Mouse (Mus musculus): ENCODE results near the gene Mfap4. TPM values are rescaled to one million over a fixed set of nuclear protein-coding genes. Genes with fewer than 3 reads are reported as not detected.

Gene Mfap4
- polyA plus RNA-seq, 1 experiment from 2014 or later = 125 TPM

DNA sequence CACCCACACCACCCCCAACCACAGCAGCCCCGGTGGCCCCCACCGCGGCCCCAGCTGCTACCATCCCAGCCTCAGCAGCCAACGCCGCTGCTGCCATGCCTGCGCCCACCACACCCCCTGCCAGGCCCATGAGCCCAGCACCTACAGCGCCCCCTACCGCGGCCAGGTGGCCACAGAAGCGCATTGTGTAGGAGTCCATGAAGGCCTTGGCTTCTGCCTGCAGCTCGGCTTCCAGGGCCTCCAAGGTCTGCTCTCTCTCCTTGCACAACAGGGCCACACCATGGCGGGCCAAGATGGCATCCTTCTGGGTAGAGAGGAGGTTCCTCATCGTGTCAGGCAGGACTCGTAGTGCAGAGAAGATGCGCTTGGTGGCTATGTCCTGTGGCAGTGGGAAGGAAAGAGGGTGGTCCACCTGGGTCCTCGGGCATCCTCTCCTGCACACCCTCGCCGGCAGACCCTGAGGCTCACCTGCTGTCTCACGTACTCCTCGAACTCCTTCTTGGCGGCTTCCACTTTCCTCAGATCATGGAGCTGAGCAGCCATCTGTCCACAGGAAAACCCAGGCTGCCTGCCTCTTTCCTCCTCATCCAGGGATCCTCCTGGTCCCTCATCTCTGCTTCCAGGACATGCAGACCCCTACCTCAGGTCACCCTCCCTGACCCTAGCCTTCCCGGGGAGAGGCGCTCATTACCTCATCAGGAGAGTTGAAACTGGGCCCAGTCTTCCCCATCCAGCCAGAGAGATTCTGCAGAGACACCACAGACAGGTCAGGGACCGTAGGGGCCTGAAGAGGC is 35.5 kb upstream of the Mfap4 start:
- H3K4me1 ChIP-seq (ENCODE audit: control insufficient read depth, insufficient read depth, low read length) = peaks cover 7% of the 10 kb centered on the region; the same call in 1 of the 2 replicates
- H3K27ac ChIP-seq (ENCODE audit: low read length) = no peak overlapping the region; the same call in 1 of the 2 replicates
- H3K4me2 ChIP-seq (ENCODE audit: low read depth, low read length) = no peak overlapping the region
- H3K4me3 ChIP-seq (ENCODE audit: low read length) = no peak overlapping the region
- ATAC-seq (replicated peaks; ENCODE audit: extremely low read depth, insufficient read depth, low FRiP score) = no peak
- WGBS = 66% methylated on average over 24 of the region's 24 CpGs
- H3K9me3 ChIP-seq (replicated peaks; ENCODE audit: control insufficient read depth, low read length) = no peaks in the 10 kb centered on the region
- peaks cover 10% of the 10 kb centered on the region for H3K27me3 ChIP-seq (ENCODE audit: control insufficient read depth, insufficient read depth, low read length)
- H3K9ac ChIP-seq (ENCODE audit: low read length) = no peak overlapping the region
- no peaks in the 10 kb centered on the region for H3K36me3 ChIP-seq (ENCODE audit: control insufficient read depth, insufficient read depth)

DNA sequence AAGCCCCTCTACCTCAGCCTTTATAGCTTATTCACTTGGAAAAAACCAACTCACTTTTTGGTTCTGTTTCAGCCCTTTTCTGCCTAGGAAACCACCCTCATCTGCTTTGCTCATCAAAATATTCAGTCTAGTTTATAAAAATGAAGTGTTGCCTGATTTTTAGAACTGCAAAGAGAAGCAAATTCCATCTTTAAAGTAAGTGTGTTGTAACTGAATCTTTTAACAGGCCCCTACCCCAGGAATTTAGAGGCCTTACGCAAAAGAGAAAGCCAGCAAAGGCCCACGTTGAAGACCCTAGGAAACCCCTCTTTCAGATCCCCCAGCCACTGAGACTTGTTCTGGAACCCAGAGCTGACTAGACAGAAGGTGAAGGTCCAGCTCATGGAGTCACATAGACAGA is 21.2 kb upstream of the Mfap4 start:
- Histone ChIP-seq H3K4me3 (ENCODE audit: low read length) (no peak overlapping the region), H3K4me2 (ENCODE audit: low read depth, low read length) (no peak overlapping the region), H3K27me3 (ENCODE audit: control insufficient read depth, insufficient read depth, low read length) (no peaks in the 10 kb centered on the region), H3K4me1 (ENCODE audit: control insufficient read depth, insufficient read depth, low read length) (no peaks in the 10 kb centered on the region), H3K9ac (ENCODE audit: low read length) (no peak overlapping the region), H3K9me3 (replicated peaks; ENCODE audit: control insufficient read depth, low read length) (no peaks in the 10 kb centered on the region), H3K27ac (ENCODE audit: low read length) (no peak overlapping the region), H3K36me3 (ENCODE audit: control insufficient read depth, insufficient read depth) (no peaks in the 10 kb centered on the region)
- 62% methylated on average over 2 of the region's 2 CpGs for WGBS
- no peak for ATAC-seq (replicated peaks; ENCODE audit: extremely low read depth, insufficient read depth, low FRiP score)

DNA sequence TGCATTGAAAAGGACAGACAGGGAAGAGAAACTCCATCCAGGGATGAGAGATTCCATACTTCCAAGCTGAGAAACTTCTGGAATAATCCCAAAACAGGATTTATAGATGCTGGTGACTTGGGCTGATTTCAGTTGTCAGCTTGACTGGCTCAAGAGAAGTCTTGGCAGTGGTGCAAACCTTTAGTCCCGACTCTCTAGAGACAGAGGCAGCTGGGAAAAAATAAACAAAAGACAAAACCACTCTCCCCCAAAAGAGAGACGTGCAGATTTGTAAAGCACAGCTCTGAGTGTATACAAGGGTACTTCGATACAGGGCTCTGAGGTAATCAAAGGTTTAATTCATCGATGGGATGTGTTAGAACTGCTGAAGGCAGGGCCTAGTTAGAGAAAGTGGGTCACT is 19.8 kb upstream of the Mfap4 start:
- Histone ChIP-seq H3K9me3 (replicated peaks; ENCODE audit: control insufficient read depth, low read length) (no peaks in the 10 kb centered on the region), H3K27ac (ENCODE audit: low read length) (no peak overlapping the region), H3K36me3 (ENCODE audit: control insufficient read depth, insufficient read depth) (no peaks in the 10 kb centered on the region), H3K4me1 (ENCODE audit: control insufficient read depth, insufficient read depth, low read length) (no peaks in the 10 kb centered on the region), H3K4me2 (ENCODE audit: low read depth, low read length) (no peak overlapping the region), H3K27me3 (ENCODE audit: control insufficient read depth, insufficient read depth, low read length) (no peaks in the 10 kb centered on the region), H3K9ac (ENCODE audit: low read length) (no peak overlapping the region), H3K4me3 (ENCODE audit: low read length) (no peak overlapping the region)
- WGBS = 45% methylated on average over 4 of the region's 4 CpGs
- no peak for ATAC-seq (replicated peaks; ENCODE audit: extremely low read depth, insufficient read depth, low FRiP score)

DNA sequence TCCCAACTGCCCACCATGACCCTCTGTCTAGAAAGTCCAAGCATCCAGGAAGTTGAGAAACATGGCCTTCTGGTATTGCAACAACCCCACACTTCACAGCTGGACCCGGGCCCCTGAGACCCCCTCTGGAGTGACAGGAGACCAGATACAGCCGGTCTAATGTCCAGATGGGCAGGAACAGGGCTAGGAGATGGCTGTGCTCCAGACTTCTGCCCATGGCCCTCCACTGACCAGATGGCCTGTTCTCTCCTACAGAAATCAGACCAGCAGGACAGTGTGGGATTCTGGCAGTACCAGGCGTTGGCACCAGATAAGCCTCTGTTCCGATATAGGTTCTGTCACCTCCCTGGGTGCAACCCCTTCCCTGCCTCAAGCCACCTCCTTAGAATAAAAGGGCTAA is 16.7 kb upstream of the Mfap4 start:
- WGBS = 77% methylated on average over 4 of the region's 4 CpGs
- Histone ChIP-seq H3K4me1 (ENCODE audit: control insufficient read depth, insufficient read depth, low read length) (no peaks in the 10 kb centered on the region), H3K27me3 (ENCODE audit: control insufficient read depth, insufficient read depth, low read length) (no peaks in the 10 kb centered on the region), H3K27ac (ENCODE audit: low read length) (no peak overlapping the region), H3K9ac (ENCODE audit: low read length) (no peak overlapping the region), H3K4me2 (ENCODE audit: low read depth, low read length) (no peak overlapping the region), H3K9me3 (replicated peaks; ENCODE audit: control insufficient read depth, low read length) (no peaks in the 10 kb centered on the region), H3K4me3 (ENCODE audit: low read length) (no peak overlapping the region), H3K36me3 (ENCODE audit: control insufficient read depth, insufficient read depth) (no peaks in the 10 kb centered on the region)
- ATAC-seq (replicated peaks; ENCODE audit: extremely low read depth, insufficient read depth, low FRiP score) = no peak

DNA sequence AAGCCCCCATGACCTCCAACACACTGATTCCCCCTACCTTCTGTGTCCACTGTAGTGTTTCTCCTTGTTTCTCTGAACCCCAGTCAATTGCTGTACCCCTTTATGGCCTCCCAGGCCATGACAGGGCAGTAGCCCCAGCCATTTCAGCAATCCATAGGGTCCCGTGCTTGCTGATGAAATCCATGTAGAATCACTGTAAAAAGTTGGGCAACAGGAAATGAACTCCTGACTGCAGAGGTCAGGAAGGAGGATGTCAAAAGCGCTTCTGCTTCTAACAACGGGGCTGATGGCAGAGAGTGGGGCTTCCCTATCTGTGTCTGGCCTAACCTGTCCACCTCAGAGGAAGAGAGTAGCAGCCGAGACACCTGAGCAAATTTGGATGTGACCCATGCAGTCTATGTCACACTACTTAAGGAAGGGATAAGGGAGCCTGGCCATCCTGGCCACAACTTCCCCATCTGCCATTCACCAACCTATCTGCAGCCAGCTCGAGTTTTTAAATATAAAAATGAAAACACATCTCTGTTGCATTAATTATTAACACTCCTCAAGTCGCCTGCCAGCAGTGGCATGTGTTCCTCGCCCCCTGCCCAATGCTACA is 15.8 kb upstream of the Mfap4 start:
- Histone ChIP-seq H3K36me3 (ENCODE audit: control insufficient read depth, insufficient read depth) (no peaks in the 10 kb centered on the region), H3K4me3 (ENCODE audit: low read length) (no peak overlapping the region), H3K27ac (ENCODE audit: low read length) (no peak overlapping the region), H3K9me3 (replicated peaks; ENCODE audit: control insufficient read depth, low read length) (no peaks in the 10 kb centered on the region), H3K4me2 (ENCODE audit: low read depth, low read length) (no peak overlapping the region), H3K4me1 (ENCODE audit: control insufficient read depth, insufficient read depth, low read length) (no peaks in the 10 kb centered on the region), H3K9ac (ENCODE audit: low read length) (no peak overlapping the region), H3K27me3 (ENCODE audit: control insufficient read depth, insufficient read depth, low read length) (no peaks in the 10 kb centered on the region)
- WGBS = 60% methylated on average over 7 of the region's 7 CpGs
- no peak for ATAC-seq (replicated peaks; ENCODE audit: extremely low read depth, insufficient read depth, low FRiP score)

DNA sequence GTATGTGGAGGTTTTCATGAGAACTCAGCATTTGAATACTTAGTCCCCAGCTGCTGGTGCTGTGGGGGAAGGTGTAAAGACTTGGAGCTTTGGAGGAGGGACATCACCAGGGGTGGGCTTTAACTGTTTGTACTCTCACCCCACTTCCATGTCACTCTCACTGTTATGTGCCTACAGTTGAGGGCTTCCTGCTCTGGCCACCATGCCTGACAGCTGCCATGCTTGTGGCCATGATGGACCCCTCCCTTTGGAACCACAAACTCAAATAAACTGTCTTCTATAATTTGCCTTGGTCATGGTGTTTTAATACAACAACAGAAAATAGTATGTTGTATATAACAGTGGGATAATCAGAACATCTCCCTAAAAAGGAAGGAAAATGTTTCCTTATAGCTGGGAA is 14.4 kb upstream of the Mfap4 start:
- Histone ChIP-seq H3K4me1 (ENCODE audit: control insufficient read depth, insufficient read depth, low read length) (no peaks in the 10 kb centered on the region), H3K9me3 (replicated peaks; ENCODE audit: control insufficient read depth, low read length) (no peaks in the 10 kb centered on the region), H3K4me3 (ENCODE audit: low read length) (no peak overlapping the region), H3K4me2 (ENCODE audit: low read depth, low read length) (no peak overlapping the region), H3K36me3 (ENCODE audit: control insufficient read depth, insufficient read depth) (no peaks in the 10 kb centered on the region), H3K27me3 (ENCODE audit: control insufficient read depth, insufficient read depth, low read length) (no peaks in the 10 kb centered on the region), H3K9ac (ENCODE audit: low read length) (no peak overlapping the region), H3K27ac (ENCODE audit: low read length) (no peak overlapping the region)
- no peak for ATAC-seq (replicated peaks; ENCODE audit: extremely low read depth, insufficient read depth, low FRiP score)

DNA sequence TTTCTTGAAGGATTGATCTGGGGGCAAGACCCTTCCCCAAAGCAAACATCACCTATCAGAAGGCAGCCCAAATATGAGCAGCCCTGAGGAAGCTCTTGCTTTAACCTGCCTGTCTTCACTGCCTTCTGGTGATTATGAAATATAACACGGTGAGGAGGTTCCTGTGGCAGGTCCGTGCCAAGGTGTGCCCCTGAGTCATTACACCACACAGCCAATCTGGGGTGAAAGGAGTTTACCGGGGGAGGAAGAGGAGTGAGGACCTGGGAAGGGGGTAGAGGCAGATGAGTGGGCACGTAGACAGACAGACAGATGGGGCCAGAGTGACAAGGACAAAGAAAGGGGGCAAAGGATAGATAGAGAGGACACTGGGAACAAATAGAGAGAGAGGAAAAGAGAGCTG is 11.6 kb upstream of the Mfap4 start:
- Histone ChIP-seq H3K27me3 (ENCODE audit: control insufficient read depth, insufficient read depth, low read length) (no peaks in the 10 kb centered on the region), H3K9me3 (replicated peaks; ENCODE audit: control insufficient read depth, low read length) (no peaks in the 10 kb centered on the region), H3K27ac (ENCODE audit: low read length) (no peak overlapping the region), H3K4me1 (ENCODE audit: control insufficient read depth, insufficient read depth, low read length) (no peaks in the 10 kb centered on the region), H3K36me3 (ENCODE audit: control insufficient read depth, insufficient read depth) (no peaks in the 10 kb centered on the region), H3K4me2 (ENCODE audit: low read depth, low read length) (no peak overlapping the region), H3K4me3 (ENCODE audit: low read length) (no peak overlapping the region), H3K9ac (ENCODE audit: low read length) (no peak overlapping the region)
- 64% methylated on average over 4 of the region's 4 CpGs for WGBS
- no peak for ATAC-seq (replicated peaks; ENCODE audit: extremely low read depth, insufficient read depth, low FRiP score)

DNA sequence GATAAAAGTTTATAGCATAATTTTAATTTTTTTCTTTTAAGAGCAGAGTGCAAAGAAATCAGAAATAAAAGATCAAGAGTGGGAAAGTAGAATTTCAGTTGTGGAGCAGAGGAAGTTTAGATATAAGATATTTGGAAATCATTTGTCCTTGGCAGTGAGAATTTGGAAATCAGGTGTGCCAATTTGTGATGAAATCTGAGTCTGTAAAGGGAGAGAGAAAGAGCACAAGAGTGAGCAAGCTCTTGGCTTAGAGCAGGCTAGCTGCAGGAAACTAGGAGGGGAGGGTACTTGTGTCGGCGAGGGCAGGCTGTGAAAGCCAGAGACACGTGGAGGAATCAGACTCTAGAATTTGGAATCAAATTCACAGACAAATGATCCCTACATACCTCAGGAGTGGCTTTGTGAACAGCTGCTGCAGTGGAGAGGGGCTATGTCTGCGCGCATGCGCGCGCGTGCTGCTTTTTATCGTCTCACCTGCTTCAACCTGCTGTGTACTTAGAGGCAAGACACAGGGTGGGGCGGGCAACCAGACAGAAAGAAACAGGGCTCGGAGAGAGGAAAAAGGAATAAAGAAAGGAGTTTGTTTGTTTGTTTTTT is 8.3 kb upstream of the Mfap4 start:
- no peak for ATAC-seq (replicated peaks; ENCODE audit: extremely low read depth, insufficient read depth, low FRiP score)
- no peaks in the 10 kb centered on the region for H3K4me1 ChIP-seq (ENCODE audit: control insufficient read depth, insufficient read depth, low read length)
- peak overlapping the region; percentile 23 for H3K4me2 ChIP-seq (ENCODE audit: low read depth, low read length)
- no peaks in the 10 kb centered on the region for H3K36me3 ChIP-seq (ENCODE audit: control insufficient read depth, insufficient read depth)
- H3K9ac ChIP-seq (ENCODE audit: low read length) = no peak overlapping the region
- no peak overlapping the region for H3K4me3 ChIP-seq (ENCODE audit: low read length)
- no peak overlapping the region for H3K27ac ChIP-seq (ENCODE audit: low read length)
- WGBS = 47% methylated on average over 12 of the region's 12 CpGs
- no peaks in the 10 kb centered on the region for H3K27me3 ChIP-seq (ENCODE audit: control insufficient read depth, insufficient read depth, low read length)
- no peaks in the 10 kb centered on the region for H3K9me3 ChIP-seq (replicated peaks; ENCODE audit: control insufficient read depth, low read length)
